ENCODE assay signal across 12 mouse cellular contexts in the genomic region with DNA sequence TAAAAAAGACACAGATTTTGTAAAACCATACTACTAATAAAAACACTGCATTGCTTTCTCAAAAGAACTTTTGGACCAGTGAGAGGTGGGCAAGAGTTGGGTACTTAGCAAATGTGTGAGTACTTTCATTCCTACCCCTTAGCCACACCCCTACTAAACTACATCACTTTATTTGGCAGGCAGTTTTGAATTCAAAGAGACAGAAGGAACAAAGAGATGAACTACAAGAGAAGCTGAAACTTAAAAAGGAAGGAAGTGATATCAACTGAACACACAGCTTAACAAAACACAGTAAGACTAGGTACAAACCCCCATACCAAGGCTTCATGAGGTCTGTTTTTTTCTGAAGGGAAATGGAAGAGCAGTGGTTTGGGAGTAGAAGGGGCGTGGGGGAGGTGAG.
"Had no signal": no experiment of that assay in that cellular context is flagged by ENCODE, and none has a peak within 500 bp of the region (broad histone marks: within the 10 kb centered on the region; RNA-seq: fewer than 3 reads in every experiment).

No protein-coding gene starts in this region.

- DNase-seq: kidney, adult 8-10 months; kidney, postnatal 25 days; layer of hippocampus, adult 9-11 months; layer of hippocampus, postnatal 36 days; left cerebral cortex, postnatal 4 days; lung, embryonic 14.5 days; lung, postnatal 14 days; thymus, adult 2 months; thymus, postnatal 25 days had no signal

- ATAC-seq: intestine, postnatal 0 days; liver, embryonic 12.5 days; midbrain, embryonic 15.5 days had no signal
